Mouse (Mus musculus): ENCODE measurements around the gene Phc2. TPM values are rescaled to one million over a fixed set of nuclear protein-coding genes. Genes with fewer than 3 reads are reported as not detected.

Phc2 gene
- total RNA-seq, 2 experiments from 2014 or later = 84.8 to 90.6 TPM

DNA sequence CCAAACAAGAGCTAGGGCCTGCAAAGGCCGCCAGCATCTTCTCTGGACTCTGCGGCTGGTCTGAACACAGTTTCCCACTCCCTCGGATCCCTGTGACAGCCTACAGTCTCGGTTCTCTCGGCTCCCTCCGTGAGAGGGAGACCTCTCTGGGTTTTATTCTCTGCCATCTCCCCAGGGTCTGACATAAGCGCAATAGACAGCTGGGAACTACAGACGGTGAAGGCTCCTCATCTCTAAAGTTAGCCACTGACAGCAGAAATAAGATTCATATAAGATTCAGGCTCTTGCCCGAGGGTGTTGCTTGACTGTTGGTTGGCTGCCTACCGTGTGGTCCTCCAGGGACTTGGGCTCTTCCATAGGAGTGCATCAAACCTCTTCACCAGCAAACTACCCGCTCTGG, 123.1 kb downstream of the Phc2 start:
- TF ChIP-seq CTCF (IDR thresholded peaks at IDR 0.05) = no peak
- peak overlapping the region; percentile 47 for H3K27ac ChIP-seq
- H3K4me3 ChIP-seq = no peak overlapping the region
- DNase-seq (ENCODE audit: extremely low spot score in 1 of 2, low spot score in 2 of 2) = no peak
- intact Hi-C loops (cut with DNase I) = loop anchor here (2.0 to 5.0 kb wide), 2 partner anchors 80 to 167 kb away; partner anchors contain the start of gene Zscan20

- TF ChIP-seq CTCF (IDR thresholded peaks at IDR 0.05) = no peak
- intact Hi-C loops (cut with DNase I) = no loop called here
- H3K27ac ChIP-seq = no peak overlapping the region
- H3K4me3 ChIP-seq = no peak overlapping the region
- no peak for DNase-seq (ENCODE audit: extremely low spot score in 1 of 2, low spot score in 2 of 2)
These were observed 127.5 kb downstream of the Phc2 start for GRCm38 (mm10) chr4:128782037-128782436.

DNA sequence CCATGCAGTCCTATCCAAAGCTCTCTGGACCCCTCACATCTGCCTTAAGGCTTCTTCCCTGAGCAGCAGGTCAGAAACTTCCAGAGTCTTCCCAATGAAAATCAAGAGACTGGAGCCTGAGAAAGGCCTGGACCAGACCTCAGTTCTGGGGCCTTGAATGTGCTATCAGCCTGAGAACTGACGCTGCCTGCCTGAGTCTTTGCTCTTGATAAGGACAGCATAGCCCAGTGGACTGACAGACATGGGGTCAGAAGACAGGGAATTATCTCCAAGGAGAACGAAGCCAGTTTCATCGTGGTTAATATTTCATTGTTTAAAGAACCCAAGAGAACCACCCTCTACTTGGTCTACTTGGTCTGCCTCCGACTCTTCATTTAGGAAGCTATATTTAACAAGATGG, 128.1 kb downstream of the Phc2 start:
- no peak for DNase-seq (ENCODE audit: extremely low spot score in 1 of 2, low spot score in 2 of 2)
- Histone ChIP-seq H3K4me3 (no peak overlapping the region), H3K27ac (no peak overlapping the region)
- intact Hi-C loops (cut with DNase I) = no loop called here
- no peak for TF ChIP-seq CTCF (IDR thresholded peaks at IDR 0.05)

DNA sequence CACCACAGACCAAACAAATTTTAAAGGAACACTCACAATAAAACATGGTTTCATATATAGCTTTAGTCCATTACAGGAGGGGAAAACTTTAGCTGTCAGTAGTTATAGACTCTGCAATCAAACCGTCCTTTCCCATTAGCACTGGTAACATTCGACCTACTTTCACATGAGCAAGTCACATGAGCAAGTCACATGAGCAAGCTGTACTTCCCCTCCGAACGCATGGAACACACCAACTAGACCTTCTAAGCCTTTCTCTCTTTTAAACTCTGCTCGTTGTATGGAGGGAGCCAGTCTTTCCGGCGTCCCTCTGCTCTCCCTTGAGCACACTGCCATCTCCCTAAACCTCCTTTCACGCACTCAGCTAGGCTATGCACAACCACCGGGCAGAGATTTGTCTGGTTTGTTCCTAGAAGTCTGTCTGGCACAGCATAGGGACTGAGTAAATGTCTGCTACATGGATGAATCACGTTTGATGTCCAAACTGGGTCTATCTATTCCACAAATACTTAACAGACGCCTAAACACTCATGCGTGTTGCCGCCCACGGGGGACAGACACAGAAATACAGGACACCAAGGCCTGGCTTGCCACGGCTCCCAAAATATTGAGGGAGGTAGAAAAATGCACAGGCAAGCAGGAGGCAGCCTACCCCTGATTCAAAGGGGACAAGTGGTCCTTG, 130.6 kb downstream of the Phc2 start:
- no peak overlapping the region for H3K4me3 ChIP-seq
- H3K27ac ChIP-seq = no peak overlapping the region
- TF ChIP-seq CTCF (IDR thresholded peaks at IDR 0.05) = no peak
- intact Hi-C loops (cut with DNase I) = no loop called here
- DNase-seq (ENCODE audit: extremely low spot score in 1 of 2, low spot score in 2 of 2) = no peak

DNA sequence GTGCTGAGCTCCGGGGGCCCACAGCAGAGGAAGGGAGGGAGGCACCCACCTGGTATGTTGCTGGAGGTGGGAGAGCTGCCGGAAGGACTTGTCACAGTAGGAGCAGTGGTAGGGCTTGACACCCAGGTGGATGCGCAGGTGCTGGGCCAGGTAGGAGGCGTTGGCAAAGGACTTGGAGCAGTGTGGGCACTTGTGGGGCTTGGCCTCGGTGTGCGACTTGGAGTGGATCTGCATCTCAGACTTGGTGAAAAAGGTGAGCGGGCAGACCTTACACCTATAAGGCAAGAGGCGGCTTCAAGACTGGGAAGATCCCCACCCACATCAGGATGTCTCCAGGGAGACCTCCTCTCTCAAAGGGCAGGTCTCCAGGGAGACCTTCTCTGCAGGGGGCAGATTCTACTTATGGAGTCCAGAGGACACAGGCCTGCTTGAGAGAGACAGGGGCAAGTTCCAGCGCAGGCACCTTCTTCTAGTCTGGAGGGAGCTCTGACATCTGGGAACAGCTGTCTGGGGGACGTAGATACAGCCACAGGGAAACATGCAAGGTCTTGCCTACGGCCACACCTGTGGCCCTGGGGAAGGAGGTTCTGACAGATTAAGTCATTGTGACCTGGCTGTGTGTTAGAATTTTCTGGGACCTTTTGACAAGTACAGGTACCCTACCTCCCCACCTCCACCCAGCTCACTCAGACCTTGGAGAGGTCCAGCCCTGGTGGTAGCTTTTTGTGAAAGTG, 131.6 kb downstream of the Phc2 start:
- H3K27ac ChIP-seq = no peak overlapping the region
- no peak overlapping the region for H3K4me3 ChIP-seq
- TF ChIP-seq CTCF (IDR thresholded peaks at IDR 0.05) = no peak
- no peak for DNase-seq (ENCODE audit: extremely low spot score in 1 of 2, low spot score in 2 of 2)
- intact Hi-C loops (cut with DNase I) = no loop called here

- no peak overlapping the region for H3K4me3 ChIP-seq
- TF ChIP-seq CTCF (IDR thresholded peaks at IDR 0.05) = no peak
- intact Hi-C loops (cut with DNase I) = no loop called here
- DNase-seq (ENCODE audit: extremely low spot score in 1 of 2, low spot score in 2 of 2) = no peak
- no peak overlapping the region for H3K27ac ChIP-seq
These were observed 132.8 kb downstream of the Phc2 start for GRCm38 (mm10) chr4:128787023-128787939.

DNA sequence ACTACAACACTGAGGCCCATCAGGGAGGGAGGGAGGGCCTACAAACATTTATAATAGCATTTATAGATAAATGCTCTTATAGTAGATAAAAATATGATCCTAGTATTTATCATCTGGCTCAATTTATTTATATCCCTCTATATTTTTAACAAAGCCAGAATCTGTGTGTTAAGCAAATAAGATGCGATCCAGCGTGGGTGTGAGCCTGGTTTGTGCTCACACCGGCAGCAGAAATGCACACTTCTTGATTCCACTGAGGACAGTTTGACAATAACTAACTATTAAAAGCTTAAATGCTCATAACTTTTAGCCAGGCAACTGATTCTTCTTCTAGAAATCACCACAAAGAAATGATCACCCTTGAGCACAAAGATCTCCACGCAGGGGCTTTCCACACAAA, 133.6 kb downstream of the Phc2 start:
- no peak for TF ChIP-seq CTCF (IDR thresholded peaks at IDR 0.05)
- H3K4me3 ChIP-seq = no peak overlapping the region
- DNase-seq (ENCODE audit: extremely low spot score in 1 of 2, low spot score in 2 of 2) = no peak
- H3K27ac ChIP-seq = no peak overlapping the region
- intact Hi-C loops (cut with DNase I) = no loop called here

DNA sequence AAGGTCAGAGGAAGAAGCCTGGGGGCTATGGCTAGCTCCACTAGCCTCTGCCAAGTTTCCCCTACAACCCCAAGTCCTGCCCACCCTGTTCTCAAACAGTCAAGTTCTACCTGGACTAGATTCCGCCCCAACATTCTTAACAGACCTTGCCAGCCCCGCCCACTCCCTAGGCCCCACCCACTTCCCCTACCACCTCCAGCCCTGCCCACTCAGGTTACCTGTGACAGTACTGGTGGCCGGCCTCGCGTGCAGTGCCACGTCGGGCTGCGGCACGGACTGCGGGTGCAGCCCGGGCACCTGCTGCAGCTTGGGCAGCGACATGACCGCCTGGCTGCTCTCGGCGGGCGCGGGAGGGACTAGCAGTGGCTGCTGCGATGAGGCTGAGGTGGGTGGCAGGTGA, 135.1 kb downstream of the Phc2 start:
- no peak for TF ChIP-seq CTCF (IDR thresholded peaks at IDR 0.05)
- Histone ChIP-seq H3K27ac (no peak overlapping the region), H3K4me3 (no peak overlapping the region)
- no peak for DNase-seq (ENCODE audit: extremely low spot score in 1 of 2, low spot score in 2 of 2)
- intact Hi-C loops (cut with DNase I) = no loop called here

- no peak overlapping the region for H3K27ac ChIP-seq
- intact Hi-C loops (cut with DNase I) = no loop called here
- DNase-seq (ENCODE audit: extremely low spot score in 1 of 2, low spot score in 2 of 2) = no peak
- no peak overlapping the region for H3K4me3 ChIP-seq
- no peak for TF ChIP-seq CTCF (IDR thresholded peaks at IDR 0.05)
These were observed 139.2 kb downstream of the Phc2 start for GRCm38 (mm10) chr4:128793710-128794109.

GRCm38 (mm10) chr4:128794198-128794597, 139.7 kb downstream of the Phc2 start:
- Histone ChIP-seq H3K27ac (no peak overlapping the region), H3K4me3 (no peak overlapping the region)
- intact Hi-C loops (cut with DNase I) = no loop called here
- no peak for DNase-seq (ENCODE audit: extremely low spot score in 1 of 2, low spot score in 2 of 2)
- TF ChIP-seq CTCF (IDR thresholded peaks at IDR 0.05) = no peak

GRCm38 (mm10) chr4:128795596-128795995, 141.1 kb downstream of the Phc2 start:
- no peak for DNase-seq (ENCODE audit: extremely low spot score in 1 of 2, low spot score in 2 of 2)
- Histone ChIP-seq H3K27ac (no peak overlapping the region), H3K4me3 (no peak overlapping the region)
- no peak for TF ChIP-seq CTCF (IDR thresholded peaks at IDR 0.05)
- intact Hi-C loops (cut with DNase I) = no loop called here

GRCm38 (mm10) chr4:128796788-128797187, 142.3 kb downstream of the Phc2 start:
- Histone ChIP-seq H3K27ac (no peak overlapping the region), H3K4me3 (no peak overlapping the region)
- no peak for TF ChIP-seq CTCF (IDR thresholded peaks at IDR 0.05)
- intact Hi-C loops (cut with DNase I) = no loop called here
- no peak for DNase-seq (ENCODE audit: extremely low spot score in 1 of 2, low spot score in 2 of 2)

Data from left cerebral cortex, adult 2 months (tissue).